Mouse (Mus musculus): ENCODE measurements around the gene Zdhhc1.
A peak's percentile ranks its signal among the peaks of the same experiment; 100 is the strongest.

Gene Zdhhc1

DNA sequence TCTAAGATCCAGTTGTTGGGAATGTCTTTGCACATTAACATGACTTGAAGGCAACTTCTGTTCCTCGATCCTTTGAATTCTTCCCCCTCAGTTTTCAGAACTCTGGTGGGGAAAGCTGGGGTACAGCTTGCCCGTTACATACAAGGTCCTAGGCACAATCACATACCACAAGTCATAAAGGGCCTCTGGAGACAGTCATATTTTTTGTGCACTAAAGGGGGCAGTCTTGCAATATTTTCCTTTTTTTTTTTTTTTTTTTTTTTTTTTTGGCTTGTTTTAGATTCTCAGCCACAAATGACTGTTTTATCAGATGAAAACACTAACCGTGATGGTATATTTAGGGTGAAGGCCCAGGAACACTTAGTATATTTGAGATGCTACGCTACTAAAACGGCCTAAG lies 43.4 kb downstream of the Zdhhc1 start:
- DNase-seq: no peak

DNA sequence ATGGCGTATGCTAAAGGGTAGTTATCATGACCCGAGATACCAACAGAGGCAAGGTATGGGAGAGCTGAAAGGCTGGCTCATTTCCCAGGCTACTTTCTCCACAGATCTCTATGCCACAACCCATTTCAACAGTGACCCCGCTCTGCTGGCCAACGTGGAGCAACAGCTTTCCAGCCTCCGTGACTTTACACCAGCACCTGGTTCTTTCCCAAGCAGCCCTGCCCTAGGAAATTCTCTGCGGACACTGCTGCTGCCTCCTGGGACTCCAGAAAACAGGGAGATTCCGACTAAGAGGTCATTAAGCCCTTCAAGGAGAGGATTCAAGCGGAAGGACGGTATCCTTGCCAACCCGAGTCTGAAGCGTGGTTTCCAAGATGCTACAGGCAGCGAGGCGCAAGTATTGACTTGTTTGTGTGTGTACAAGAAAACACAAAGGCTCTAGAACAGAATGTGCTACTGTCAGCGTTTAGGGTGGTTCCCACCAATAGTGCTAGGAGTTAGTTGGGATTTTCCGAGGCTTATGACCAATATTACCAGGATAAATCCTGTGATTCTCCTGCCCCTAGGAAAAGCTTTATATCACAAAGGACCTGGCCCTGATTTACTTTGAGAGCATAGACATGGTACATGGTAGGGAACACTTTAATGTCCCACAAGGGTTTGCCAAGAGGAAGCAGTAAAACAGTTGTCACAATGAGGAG lies 44.6 kb downstream of the Zdhhc1 start:
- no peak for DNase-seq

DNA sequence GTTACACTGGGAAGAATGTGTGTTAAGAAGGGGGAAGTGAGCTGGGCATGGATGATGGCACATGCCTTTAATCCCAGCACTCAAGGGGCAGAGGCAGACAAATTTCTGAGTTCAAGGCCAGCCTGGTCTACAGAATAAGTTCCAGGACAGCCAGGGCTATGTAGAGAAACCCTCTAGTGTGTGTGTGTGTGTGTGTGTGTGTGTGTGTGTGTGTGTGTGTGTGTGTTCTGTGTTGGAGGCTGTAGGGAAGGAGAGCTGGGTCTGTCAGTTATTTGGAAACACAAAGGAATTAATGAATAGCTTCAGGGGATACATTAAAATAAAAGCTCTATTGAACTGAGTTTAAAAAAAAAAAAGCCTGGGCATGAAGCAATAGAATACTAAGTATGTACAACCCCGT lies 45.7 kb downstream of the Zdhhc1 start:
- DNase-seq: no peak

DNA sequence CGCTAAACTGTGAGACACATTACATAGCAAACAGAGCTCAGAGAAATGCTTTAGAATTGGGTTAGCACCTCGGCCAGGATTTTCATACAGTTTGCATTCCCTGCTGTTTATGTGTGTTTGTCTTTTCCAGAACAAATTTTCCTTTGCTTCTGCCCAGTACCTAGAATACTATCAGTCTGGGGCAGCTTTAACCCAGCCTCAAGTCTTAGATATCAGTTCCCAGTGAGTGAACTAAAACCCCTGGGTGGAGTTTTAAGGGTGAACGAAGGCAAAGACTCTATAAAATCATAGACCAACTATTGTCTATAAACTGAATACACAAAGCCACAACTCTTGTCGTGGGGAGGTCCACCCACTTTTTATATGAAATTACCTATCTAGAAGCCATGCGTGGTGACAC lies 48.1 kb downstream of the Zdhhc1 start:
- DNase-seq: no peak

DNA sequence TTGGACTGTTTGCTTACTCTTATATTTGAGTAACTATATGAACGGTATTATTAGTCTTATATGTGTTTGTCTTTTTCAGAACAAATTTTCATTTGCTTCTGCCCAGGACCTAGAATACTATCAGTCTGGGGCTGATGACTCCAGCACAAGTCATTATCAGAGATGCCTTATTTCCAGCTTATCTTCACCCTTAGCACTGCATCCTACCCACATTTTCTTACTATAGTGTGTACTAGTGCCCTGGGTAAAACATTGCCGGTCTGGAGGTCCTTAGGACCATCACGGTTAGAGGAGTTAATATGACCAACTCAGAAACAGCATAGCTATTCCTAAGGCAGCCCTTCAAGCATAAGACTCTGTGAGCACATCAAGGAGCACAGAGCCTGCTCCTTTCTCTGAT lies 48.5 kb downstream of the Zdhhc1 start:
- no peak for DNase-seq

DNA sequence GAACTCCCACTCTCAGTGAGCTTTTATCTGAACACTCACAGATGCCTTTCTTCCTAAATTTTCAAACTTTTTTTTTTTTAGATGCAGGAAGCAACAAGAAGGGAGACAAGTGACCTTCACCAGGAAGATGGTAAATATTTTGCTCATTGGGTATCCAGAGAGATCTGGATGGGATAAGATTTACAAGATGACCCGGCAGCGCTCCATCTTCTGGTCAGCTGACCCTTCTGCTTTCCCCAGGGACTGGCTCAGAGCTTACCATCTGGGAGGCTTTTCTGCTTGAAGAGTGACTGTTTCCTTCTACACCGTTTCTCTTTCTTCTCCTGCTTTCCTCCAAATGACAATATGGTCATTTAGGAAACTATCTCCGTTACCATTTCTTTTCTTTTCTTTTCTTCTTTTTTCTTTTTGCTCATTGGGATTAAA lies 50.6 kb downstream of the Zdhhc1 start:
- no peak for DNase-seq

DNA sequence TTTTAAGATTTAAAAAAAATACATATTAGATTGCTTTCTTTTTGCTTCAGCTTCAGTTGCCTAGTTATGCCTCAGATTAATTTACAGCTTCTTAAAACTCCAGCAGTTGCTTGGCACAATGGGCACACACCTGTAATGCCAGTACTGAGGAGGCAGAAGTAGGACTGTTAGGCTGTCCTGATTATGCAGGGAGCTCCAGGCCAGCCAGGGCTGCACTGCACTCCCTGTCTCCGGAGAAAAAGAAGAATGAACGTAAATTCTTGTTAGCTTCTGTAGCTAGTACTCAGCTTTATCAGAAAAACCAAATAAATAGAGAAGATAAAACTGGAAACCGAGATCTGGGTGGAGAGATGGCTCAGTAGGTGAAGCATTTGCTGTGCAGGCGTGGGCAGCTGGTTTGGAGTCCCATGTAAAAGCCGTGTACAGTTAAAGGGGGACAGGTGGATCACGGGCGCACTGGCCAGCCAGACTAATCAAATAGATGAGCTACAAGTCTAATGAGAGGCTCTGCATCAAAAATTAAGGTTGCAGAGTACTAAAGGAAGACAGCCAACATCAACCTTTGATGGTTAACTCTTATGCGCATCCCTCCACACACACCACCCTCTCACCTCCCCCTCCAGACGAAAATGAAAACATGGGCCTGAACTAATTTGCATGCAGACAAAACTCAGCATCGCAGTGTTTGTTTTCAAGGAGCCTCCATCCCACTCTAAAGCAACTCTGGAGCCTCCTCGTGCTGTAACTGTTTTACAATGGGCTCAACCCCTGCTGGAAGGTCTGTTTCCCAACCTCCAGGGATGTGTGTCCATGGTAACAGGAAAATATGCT lies 51.2 kb downstream of the Zdhhc1 start:
- no peak for DNase-seq

DNA sequence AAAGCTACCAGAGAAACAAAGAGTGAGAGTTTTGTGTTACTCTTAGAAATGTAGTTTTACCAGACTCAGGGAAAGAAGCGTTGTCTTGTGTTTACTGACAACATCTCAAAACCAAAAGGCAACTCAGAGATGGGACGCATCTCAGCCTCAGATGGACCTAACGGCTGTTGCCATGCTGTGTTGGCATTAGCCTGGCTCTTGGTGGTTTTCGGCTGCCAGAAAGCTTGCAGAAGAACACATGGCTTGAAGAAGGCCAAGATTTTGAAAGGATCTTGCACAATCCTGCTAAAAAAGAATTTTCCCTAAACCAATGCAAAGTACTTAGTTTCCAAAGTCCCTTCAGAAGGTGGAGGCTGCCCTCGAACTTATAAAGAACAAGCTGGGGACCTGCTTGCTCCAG lies 54.0 kb downstream of the Zdhhc1 start:
- no peak for DNase-seq

DNA sequence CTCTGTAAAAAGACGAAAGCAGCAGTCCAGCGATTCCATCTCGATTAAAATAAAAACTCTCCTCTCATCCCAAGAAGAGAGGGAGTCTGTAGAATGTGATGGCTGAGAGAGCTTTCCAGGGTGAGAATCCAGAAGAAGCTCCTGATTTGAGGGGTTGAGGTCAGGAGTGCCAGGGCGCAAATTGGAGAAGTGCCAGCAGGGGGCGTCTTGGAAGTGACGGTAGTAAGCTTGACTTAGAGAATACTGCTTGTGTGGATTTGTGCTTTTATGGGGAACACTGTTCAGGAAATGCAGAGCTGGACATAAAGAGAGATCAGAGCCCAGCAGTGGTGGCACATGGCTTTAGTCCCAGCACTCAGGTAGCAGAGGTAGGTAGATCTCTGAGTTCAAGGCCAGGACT lies 55.3 kb downstream of the Zdhhc1 start:
- DNase-seq: peak; percentile 59 to 79

DNA sequence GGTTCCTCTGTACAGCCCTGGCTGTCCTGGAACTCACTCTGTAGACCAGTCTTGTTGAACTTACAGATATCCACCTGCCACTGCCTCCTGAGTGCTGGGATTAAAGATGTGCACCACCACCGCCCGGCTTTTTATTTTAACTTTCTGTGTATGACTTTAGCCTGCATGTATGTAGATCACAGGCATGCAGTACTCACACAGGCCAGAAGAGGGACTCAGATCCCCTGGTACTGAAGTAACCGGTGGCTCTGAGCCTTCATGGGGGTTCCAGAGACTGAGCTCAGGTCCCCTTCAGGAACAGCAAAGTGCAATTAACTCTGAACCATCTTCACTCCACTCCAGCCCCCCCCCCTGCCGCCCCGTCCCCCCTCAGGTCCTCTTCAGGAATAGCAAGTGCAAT lies 57.8 kb downstream of the Zdhhc1 start:
- peak in 1 of 2 experiments; percentile 54 for DNase-seq

DNA sequence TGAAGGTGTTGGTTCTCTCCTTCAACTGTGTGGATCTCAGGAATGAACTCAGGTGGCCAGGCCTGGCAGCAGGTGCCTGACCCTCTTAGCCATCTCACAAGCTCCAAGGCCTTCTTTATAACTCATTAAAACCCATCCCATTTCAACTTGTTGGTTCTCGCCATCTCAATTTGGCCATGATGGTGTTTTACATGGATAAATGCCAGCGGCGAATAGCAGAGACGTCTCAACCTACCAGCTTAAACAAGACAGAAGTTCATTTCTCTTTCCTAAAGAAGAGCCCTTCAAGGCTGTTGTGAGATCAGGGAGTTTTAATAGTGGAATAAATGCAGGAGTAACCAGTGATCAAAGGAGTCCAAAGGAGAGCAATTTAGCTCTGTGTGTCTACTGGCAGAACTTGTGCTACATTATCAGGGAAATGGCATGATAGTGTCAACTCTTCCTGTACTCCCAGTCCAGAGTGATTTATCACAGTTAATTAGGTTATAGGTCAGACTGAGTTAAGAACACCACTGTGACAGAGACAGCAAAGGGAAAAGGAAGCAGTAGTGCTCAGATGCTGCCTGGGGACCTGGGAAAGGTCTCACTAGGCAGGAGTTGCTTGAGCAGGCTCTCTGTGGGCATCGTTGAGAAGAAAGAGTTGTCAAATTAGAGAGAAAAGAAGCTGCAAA lies 59.5 kb downstream of the Zdhhc1 start:
- no peak for DNase-seq

DNA sequence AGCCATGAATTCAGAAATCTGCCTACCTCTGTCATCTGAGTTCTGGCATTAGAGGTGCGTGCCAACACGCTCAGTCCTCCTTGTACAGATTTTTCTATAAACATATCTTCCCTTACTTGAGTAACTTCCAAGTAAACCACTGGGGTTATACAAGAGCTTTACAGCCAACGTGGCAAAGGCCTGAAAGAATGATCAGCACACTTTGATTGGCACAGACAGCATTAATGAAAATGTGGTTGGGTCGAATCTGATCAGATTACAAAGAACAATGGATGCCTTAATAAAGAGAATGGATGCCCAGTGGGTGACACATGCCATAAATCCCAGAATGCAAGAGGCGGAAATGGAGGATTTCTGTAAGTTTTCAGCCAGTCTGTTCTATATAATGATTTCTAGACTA lies 60.5 kb downstream of the Zdhhc1 start:
- no peak for DNase-seq

DNA sequence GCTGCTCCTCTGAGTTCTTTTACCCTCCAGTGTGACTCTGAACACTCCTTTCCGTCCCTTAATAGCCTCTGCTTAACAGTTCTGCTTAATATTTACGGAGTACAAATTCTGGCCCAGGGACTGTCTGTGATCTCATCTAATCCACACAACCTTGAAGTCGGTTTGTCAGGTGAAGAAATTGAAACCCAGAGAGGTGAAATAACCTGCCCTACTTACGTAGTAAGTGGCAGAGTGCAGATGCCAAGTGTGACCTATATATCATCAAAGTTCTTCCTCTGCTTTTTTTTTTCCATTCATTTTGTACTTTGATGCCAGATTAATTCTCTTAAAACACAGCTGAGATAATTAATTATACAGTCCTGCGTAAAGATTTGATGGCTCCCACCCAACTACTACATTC lies 62.6 kb downstream of the Zdhhc1 start:
- DNase-seq: no peak

DNA sequence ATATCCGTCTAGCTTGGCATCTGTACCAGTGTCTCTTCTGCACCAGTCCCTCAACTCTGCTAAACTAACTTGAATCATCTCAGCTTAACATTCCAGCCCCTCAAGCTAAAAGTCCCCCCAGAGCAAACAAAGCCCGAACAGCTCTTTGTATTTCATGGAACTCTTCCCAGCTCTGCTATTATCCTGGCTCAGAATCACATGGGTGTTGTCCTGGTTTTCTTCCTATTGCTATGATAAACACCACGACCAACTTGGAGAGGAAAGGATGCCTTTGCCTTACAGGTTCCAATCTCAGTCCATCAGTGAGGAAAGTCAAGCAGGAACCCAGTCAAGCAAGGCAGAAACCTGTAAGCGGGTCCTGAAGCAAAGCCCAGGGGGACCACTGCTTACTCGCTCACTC lies 63.2 kb downstream of the Zdhhc1 start:
- no peak for DNase-seq

DNA sequence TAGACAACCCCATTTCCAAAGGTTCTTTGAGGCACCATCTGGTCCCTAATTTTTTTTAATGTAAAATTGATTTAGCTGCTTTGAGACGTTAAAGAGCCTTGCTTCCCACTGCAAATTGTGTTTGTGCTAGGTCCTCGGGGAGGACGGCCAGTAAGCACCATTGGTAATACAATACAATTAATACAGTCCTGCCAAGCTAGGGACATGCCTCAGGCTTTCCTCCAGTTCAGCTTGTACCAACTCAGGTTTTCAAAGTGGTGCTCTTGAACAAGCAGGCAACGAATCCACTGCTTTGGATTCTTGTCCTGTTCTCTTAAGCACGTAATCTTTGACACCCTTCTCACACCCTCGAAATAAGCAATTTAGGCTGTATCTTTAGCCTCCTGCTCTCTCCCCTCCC lies 63.7 kb downstream of the Zdhhc1 start:
- no peak for DNase-seq

DNA sequence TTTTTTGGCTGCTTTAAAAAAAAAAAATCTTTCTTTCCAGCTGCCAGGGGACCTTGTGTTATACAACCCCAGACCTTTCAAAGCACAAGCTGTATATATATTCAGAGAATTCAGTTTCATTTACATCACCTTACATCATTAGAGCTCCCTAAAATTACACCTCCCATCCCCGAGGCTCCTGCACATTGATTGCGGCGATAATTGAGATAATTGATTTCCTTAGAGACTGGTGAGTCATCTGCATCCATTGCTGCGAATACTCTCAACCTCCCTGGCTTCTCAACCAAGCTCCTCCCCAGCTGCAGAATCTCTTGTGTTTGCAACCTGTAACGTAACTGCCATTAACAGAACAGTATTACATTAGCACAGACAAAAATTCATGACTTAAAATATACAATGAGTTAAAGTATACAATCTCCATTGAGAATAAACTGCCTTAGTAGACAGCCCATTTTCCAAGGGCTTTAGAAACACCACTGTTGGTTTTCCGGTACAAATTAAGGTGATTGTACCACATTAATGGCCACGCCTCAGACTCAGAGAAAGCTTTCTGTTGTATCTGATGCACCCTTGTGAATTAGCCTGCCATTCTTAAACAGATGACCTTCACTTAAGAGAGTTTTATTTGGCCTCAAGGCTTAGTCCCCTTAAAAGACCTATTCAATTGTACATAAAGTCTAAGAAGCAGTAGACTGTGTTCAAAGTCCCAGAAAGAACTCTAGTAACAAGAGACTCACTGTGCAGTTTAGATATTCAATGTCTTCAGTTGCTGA lies 64.8 kb downstream of the Zdhhc1 start:
- no peak for DNase-seq

DNA sequence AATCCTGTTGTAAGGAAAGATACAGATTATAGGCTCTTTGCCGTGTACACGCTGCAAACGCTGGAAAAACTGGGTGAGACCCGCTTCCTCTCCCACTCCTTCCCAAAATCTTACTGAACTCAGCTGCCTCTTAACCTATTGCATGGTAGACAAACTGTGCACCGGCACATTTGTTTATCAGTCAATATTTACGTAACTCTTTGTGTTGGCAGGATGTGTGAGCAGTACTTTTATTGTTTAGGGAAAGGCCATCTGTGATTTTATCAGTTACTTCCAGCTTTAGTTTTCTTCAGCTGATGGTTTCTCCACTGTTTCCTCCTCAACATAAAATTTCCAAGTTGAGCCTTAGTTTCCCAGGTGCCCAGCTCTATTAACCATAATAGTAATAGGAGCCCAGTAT lies 69.8 kb downstream of the Zdhhc1 start:
- no peak for DNase-seq

Data from lung, postnatal 4 days (tissue).